Mouse (Mus musculus) v-Abl transformed pro-B cells (cell line): ENCODE results near the gene Epb41l5.

Source experiments
- in situ Hi-C, 2 experiments: fragments of 400-800 bp; cut with MboI; formaldehyde crosslinking; loops; one replicate each; pipeline ENCODE4 v1.15.1; 2025; ENCODE audit not compliant: unreplicated experiment in 2 of 2

The Epb41l5 gene

DNA sequence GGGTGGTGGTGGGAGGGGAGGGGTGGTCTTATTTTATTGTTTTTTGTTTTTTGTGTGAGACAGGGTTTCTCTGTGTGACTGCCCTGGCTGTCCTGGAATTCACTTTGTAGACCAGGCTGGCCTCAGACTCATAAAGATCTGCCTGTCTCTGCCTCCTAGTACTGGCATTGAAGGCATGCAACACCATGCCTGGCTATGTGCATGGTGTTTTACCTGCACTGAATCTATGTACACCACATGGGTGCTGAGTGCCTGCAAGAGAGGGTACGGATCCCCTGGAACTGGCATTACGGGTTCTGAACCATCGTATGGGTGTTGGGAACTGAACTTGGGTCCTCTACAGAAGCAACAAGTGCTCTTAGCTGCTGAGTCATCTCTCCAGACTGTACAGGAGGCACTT lies 142.8 kb downstream of the Epb41l5 start:
- in situ Hi-C loops: no loop called here

DNA sequence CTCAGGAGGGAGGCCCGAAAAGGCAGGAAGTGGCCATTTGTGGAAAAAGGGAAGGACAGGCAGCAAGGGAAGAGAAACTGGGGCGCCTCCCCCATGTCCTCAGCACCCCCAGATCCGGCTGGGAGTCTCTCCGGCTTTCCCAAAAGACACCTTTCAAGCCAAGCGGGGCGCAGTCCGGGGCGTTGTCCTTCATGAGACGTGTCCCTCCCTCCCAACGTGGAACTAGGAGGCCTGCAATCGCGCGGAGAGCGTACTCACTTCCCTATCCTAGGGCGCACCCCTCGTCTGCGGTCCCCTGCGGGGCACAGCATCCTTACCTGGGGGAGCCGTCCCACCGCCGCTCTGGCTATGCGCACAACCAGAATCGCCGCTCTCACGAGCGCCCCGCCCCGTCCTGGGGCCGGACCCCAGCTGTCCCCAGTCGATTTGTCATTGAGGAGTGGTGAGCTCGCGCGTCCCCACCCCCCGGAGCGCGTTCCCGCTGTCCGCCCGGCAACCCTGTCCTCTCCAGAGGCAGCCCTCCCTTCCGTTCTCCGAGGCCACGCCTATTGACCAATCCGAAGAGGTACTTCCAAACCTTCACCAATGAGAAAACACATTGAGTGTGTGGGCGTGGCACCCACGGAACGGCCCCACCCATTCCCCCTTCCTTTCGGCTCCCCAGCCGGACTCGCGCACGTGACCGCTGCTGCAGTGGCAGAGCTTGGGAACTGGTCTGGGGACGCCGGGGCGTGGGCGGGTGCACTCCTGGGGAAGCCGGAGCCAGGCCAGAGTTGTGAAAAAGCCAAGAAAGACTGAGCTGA lies 144.3 kb downstream of the Epb41l5 start, which contains the start of gene Ralb:
TSS of gene Ralb (minus strand) at position 535 of the 803 bp plus-strand sequence.
- in situ Hi-C loops: no loop called here

DNA sequence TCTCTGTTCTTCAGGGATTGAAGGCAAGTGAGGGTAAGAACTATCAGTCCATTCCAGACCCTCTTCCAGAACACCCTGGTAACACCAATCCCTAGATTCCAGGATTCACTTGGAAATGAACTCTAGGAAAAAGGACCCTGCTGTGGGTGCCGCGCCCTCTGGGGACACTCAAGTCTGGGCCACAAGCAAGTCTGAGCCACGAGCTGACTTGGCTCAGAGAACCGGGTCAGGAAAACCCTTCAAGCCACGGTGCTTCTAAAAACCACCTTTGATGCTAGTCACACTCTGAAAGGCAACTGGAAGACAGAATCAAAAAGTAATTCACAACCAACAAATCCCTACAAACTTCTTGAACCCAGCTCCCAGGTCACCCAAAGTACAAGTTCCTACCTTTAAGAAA lies 145.0 kb downstream of the Epb41l5 start:
- in situ Hi-C loops: no loop called here

DNA sequence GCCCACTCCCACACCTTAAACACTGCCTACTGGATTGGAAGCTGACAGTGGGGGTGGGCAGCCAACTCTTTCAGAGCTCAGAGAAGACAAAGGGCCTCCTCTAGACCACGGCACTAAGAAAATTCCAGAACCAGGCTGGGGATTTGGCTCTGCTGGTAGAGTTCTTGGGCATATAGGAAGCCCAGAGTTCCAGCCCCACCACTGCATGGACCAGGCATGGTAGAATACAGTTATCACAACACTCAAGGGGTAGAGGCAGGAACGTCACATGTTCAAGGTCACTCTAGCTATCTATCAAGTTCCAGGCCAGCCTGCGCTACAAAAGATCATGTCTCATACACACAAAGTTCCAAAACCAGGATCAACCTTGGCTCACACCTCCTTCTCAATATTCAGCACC lies 145.6 kb downstream of the Epb41l5 start:
- in situ Hi-C loops: no loop called here

GRCm38 (mm10) chr1:119502729-119503128 lies 146.1 kb downstream of the Epb41l5 start:
- in situ Hi-C loops: no loop called here

GRCm38 (mm10) chr1:119501881-119502280 lies 146.9 kb downstream of the Epb41l5 start:
- in situ Hi-C loops: no loop called here

GRCm38 (mm10) chr1:119499456-119499855 lies 149.3 kb downstream of the Epb41l5 start:
- in situ Hi-C loops: loop anchor here in 1 of 2 experiments (25.0 kb wide), 1 partner anchor 412 kb away; no protein-coding TSS in a partner anchor

- in situ Hi-C loops: loop anchor here in 1 of 2 experiments (25.0 kb wide), 1 partner anchor 411 kb away; no protein-coding TSS in a partner anchor
These were observed 150.1 kb downstream of the Epb41l5 start for GRCm38 (mm10) chr1:119498536-119499231.

DNA sequence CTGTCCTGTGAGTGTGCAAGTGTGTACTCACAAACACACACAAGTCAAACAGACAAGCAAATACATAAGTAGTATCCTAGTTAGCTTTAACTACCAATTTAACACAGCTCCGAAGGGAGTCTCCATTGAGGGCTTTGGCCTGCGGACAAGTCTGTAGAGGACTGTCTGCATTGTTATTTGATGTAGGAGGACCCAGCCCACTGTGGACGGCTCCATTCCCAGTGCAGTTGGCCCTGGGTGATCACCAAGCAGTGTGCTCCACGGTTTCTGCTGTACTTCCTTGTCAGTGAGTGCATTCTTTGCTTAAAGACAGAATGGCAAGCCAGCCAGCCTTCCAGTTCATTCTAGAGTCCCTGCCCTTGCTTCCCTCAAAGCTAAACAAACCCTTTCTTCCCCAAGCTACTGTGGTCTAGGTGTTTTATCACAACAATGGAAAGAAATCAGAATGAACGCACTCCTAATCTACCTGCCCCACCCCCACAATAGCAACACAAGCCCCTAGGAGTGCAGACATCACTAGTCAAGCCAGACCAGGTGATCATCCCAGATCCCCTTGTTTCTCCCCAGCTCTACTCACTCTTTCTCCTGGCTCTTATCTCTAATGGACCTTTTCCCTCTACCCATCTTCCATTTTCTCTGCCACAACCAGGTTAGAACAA lies 151.3 kb downstream of the Epb41l5 start:
- in situ Hi-C loops: loop anchor here in 1 of 2 experiments (25.0 kb wide), 1 partner anchor 410 kb away; no protein-coding TSS in a partner anchor

- in situ Hi-C loops: loop anchor here in 1 of 2 experiments (25.0 kb wide), 1 partner anchor 408 kb away; no protein-coding TSS in a partner anchor
These were observed 153.4 kb downstream of the Epb41l5 start for GRCm38 (mm10) chr1:119495396-119495775.
